Mouse (Mus musculus) ES-Bruce4 (cell line): ENCODE results near the gene Ube2k. TPM values are rescaled to one million over a fixed set of nuclear protein-coding genes. Genes with fewer than 3 reads are reported as not detected.

Experiments
- H3K27ac ChIP-seq: 2 replicates; pipeline ENCODE4 v1.5.1; 2012; ENCODE audit warnings: low read length, inconsistent platforms; ENCODE audit not compliant: insufficient read depth
- H3K27me3 ChIP-seq: 2 replicates; pipeline ENCODE4 v1.6.1; 2012; ENCODE audit warnings: mild to moderate bottlenecking, low read length, inconsistent platforms; ENCODE audit not compliant: control insufficient read depth, poor library complexity, insufficient read depth, severe bottlenecking
- H3K36me3 ChIP-seq: 2 replicates; pipeline ENCODE4 v1.6.1; 2012; ENCODE audit warnings: inconsistent platforms, mild to moderate bottlenecking, low read length, moderate library complexity; ENCODE audit not compliant: control insufficient read depth, poor library complexity, insufficient read depth, severe bottlenecking
- H3K4me1 ChIP-seq: one replicate; pipeline ENCODE4 v1.8.1; 2011; ENCODE audit warnings: low read length; ENCODE audit not compliant: control insufficient read depth, insufficient read depth
- H3K4me3 ChIP-seq: 2 replicates; pipeline ENCODE4 v1.5.1; 2011; ENCODE audit warnings: low read depth, mild to moderate bottlenecking, low read length
- H3K9ac ChIP-seq: 2 replicates; pipeline ENCODE4 v1.6.1; 2012; ENCODE audit warnings: low read depth, mild to moderate bottlenecking, inconsistent platforms; ENCODE audit not compliant: poor library complexity, severe bottlenecking
- H3K9me3 ChIP-seq: replicated peaks from 2 replicates; pipeline ENCODE4 v1.6.1; 2012; ENCODE audit warnings: mild to moderate bottlenecking, low read length, inconsistent platforms; ENCODE audit not compliant: control insufficient read depth, poor library complexity, insufficient read depth, severe bottlenecking
- CTCF ChIP-seq: IDR thresholded peaks from one replicate; pipeline ENCODE4 v1.8.1; 2011; ENCODE audit warnings: low read depth, low read length
- EP300 ChIP-seq: IDR thresholded peaks from 2 replicates; pipeline ENCODE4 v1.6.1; 2011; ENCODE audit warnings: low read depth, low read length; ENCODE audit not compliant: insufficient read depth
- POLR2A ChIP-seq: IDR thresholded peaks from one replicate; pipeline ENCODE4 v1.8.1; 2011; ENCODE audit warnings: low read length; ENCODE audit not compliant: insufficient read depth
- polyA plus RNA-seq: library from polyadenylated mRNA; stranded (reverse); fragments of >200 nt; gene quantifications from 2 replicates; pipeline ENCODE4 v1.2.4, GENCODE M21; 2011; ENCODE audit warnings: low read depth; ENCODE audit not compliant: missing spikeins, insufficient read depth, insufficient read length

Gene Ube2k
- polyA plus RNA-seq, 1 experiment, result 282 TPM

- Histone ChIP-seq H3K4me3 (no peak overlapping the region), H3K36me3 (peaks cover 50% of the 10 kb centered on the region), H3K27ac (no peak overlapping the region), H3K9ac (no peak overlapping the region), H3K9me3 (no peaks in the 10 kb centered on the region), H3K4me1 (no peaks in the 10 kb centered on the region), H3K27me3 (no peaks in the 10 kb centered on the region)
- TF ChIP-seq EP300 (no peak), CTCF (no peak), POLR2A (no peak)
Observed at GRCm38 (mm10) chr5:65592421-65592820, 55.4 kb downstream of the Ube2k start.

GRCm38 (mm10) chr5:65599681-65600080 lies 62.6 kb downstream of the Ube2k start:
- TF ChIP-seq EP300, result no peak
- no peak for TF ChIP-seq POLR2A
- TF ChIP-seq CTCF, result no peak
- H3K9ac ChIP-seq, result no peak overlapping the region
- no peak overlapping the region for H3K4me3 ChIP-seq
- H3K4me1 ChIP-seq, result no peaks in the 10 kb centered on the region
- H3K9me3 ChIP-seq, result no peaks in the 10 kb centered on the region
- peaks cover 28% of the 10 kb centered on the region for H3K36me3 ChIP-seq
- no peak overlapping the region for H3K27ac ChIP-seq
- no peaks in the 10 kb centered on the region for H3K27me3 ChIP-seq

GRCm38 (mm10) chr5:65606820-65607219 lies 69.8 kb downstream of the Ube2k start:
- H3K27ac ChIP-seq, result no peak overlapping the region
- TF ChIP-seq CTCF, result no peak
- TF ChIP-seq POLR2A, result no peak
- no peak for TF ChIP-seq EP300
- no peak overlapping the region for H3K9ac ChIP-seq
- no peaks in the 10 kb centered on the region for H3K27me3 ChIP-seq
- H3K9me3 ChIP-seq, result no peaks in the 10 kb centered on the region
- H3K36me3 ChIP-seq, result peaks cover 17% of the 10 kb centered on the region
- H3K4me3 ChIP-seq, result no peak overlapping the region
- no peaks in the 10 kb centered on the region for H3K4me1 ChIP-seq

- Histone ChIP-seq H3K36me3 (peaks cover 31% of the 10 kb centered on the region), H3K27me3 (no peaks in the 10 kb centered on the region), H3K4me1 (no peaks in the 10 kb centered on the region), H3K9me3 (no peaks in the 10 kb centered on the region), H3K27ac (no peak overlapping the region), H3K4me3 (no peak overlapping the region), H3K9ac (no peak overlapping the region)
- TF ChIP-seq POLR2A, result no peak
- TF ChIP-seq CTCF, result no peak
- TF ChIP-seq EP300, result no peak
Observed at GRCm38 (mm10) chr5:65609769-65610168, 72.7 kb downstream of the Ube2k start.

- no peak overlapping the region for H3K9ac ChIP-seq
- H3K4me3 ChIP-seq, result no peak overlapping the region
- no peak overlapping the region for H3K27ac ChIP-seq
- no peak for TF ChIP-seq POLR2A
- TF ChIP-seq EP300, result no peak
- TF ChIP-seq CTCF, result no peak
- H3K4me1 ChIP-seq, result no peaks in the 10 kb centered on the region
- H3K36me3 ChIP-seq, result peaks cover 37% of the 10 kb centered on the region
- H3K9me3 ChIP-seq, result no peaks in the 10 kb centered on the region
- H3K27me3 ChIP-seq, result no peaks in the 10 kb centered on the region
Observed at GRCm38 (mm10) chr5:65610541-65610940, 73.5 kb downstream of the Ube2k start.

GRCm38 (mm10) chr5:65613152-65613924 lies 76.3 kb downstream of the Ube2k start:
- no peak overlapping the region for H3K9ac ChIP-seq
- no peak overlapping the region for H3K27ac ChIP-seq
- peaks cover 58% of the 10 kb centered on the region for H3K36me3 ChIP-seq
- H3K27me3 ChIP-seq, result no peaks in the 10 kb centered on the region
- TF ChIP-seq POLR2A (no peak), EP300 (no peak)
- no peak overlapping the region for H3K4me3 ChIP-seq
- H3K4me1 ChIP-seq, result no peaks in the 10 kb centered on the region
- no peaks in the 10 kb centered on the region for H3K9me3 ChIP-seq
